Mouse (Mus musculus) embryo, embryonic 10 days (tissue): Measurements from ENCODE around the gene Gadd45g.
A peak's percentile ranks its signal among the peaks of the same experiment; 100 is the strongest.

Experiments
- DNase-seq: peaks from one replicate; pipeline ENCODE4 v3.0.0-alpha.2; 2015; ENCODE audit warnings: low spot score

Gene Gadd45g

DNA sequence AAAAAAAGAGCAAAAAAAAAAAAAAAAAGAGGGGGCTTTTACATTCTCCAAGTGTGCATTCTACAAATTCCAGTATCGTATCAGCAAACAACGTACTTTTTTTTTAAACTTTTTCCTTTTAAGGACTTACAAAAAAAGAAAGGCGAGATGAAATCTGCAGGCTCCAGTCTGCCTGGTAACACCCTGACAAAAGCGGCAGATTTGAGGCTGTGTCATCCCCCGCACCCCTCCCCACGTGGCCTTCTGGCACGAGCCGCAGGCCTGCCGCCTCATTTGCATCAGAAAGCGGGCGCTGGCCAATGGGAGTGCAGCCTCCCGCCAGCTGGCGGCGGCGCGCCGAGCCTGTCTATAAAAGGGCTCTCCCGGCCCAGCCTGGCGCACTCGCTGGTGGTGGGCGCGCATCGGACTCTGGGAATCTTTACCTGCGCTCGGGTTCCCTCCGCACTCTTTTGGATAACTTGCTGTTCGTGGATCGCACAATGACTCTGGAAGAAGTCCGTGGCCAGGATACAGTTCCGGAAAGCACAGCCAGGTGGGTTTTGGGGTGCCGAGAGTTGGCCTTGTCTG, at the start of gene Gadd45g:
TSS of gene Gadd45g (plus strand) at position 378 of the 567 bp plus-strand sequence.
- DNase-seq: peak; percentile 96

DNA sequence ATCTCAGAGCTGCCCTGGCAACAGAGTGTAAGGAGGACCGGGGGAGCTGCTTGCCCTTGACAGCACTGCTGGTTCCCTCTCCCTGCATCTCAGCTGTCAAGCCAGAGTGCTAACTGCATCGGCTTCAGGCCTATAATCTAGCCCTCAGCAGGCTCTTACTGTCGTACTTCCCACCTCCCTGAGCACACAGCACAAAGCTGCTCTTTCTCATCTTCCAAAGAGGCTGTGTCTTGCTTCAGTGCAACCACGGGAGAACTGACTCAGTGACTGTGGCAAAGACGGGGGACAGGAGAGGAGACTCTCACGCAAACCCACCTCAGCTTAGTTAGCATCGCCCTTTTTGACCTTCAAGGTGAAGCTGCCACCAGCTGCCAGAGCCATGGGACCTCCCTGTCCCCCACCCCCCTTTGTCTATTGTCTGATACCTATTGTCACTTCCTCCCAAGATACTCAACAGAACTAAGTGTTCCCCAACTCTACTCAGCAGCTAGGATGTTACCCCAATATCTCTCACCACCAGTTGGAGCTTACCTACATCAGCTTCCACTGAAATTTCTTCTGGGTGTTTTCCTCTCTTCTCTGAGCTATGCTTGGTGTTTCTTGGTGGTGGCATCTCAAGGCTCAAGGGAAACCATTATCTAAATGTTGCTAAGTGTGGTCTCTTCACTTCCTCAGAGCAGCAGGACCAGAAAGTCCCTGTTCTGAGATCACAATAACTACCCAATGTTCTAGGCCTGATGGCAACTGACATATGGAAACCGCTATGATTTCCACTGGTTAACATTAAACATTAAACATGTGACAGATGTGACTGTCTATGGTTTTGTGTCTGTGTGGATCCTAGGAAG, 48.4 kb upstream of the Gadd45g start:
- DNase-seq: no peak

DNA sequence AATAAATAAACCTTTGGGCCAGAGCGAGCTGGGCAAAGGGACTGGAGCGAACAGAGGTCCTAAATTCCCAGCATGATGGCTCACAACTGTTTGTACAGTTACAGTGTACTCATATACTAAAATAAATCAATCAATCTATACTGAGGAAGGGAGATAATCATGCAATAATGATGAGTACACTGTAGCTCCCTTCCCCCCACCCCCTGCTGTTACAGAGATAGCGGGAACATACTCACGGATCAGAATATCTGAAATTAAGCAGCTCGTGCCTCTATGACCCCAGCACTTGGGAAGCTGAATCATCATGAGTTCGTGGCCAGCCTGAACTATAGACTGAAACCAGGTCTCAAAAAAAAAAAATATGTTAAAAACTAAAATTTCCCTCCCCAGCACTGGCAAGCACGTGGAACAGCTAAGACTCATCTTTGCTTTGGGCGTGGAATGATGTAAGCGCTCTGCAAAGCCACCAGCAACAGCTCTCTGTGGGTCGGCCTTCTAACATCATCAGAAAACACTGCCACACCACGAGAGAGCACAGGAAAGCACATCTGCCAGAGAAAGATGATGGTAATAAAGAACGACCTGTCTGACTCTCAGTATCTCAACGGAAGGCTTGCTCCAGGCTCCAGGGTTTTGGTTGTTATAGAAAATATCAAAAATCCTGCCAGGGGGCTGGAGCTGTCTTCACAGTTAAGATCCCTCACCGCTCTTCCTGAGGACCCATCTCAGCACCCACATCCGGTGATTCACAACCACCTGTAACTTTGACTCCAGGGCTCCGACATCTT, 46.5 kb upstream of the Gadd45g start:
- no peak for DNase-seq

DNA sequence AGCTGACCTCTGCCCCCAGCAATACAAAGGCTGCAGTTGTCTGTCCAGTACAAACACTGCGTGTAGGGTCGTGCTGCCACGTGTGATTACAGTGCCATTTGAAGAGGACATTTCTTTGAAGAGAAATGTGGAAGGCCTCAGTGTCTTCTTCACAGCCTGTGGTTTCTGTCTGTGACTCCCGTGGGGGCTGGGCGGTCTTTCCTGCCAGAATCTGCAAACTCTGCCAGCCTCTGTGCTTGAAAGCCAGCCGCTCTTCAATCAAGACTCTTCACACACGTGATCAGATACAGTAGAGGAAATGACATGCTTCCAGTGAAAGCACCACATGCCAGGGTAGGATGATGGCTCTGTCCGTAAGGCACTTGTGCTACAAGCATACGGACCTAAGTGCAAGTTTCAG, 45.6 kb upstream of the Gadd45g start:
- no peak for DNase-seq

DNA sequence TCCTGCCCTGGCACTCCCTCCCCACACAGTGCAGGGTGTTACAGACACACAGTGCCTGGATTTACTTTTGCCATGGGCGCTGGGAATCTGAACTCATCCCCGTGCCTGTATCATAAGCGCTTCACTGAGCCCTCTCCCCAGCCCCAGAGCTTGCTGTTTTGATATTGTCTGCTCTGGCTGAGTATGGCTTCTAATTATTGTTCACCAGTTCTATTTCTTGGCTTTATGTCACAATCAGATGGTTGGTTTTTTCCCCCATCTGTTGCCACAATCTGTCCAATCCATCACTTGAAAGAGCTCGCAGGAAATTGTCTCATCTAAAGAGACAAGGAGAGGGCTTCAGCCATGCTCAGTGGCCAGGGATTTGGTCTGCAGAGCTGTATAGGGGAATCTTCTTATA, 40.8 kb upstream of the Gadd45g start:
- no peak for DNase-seq

DNA sequence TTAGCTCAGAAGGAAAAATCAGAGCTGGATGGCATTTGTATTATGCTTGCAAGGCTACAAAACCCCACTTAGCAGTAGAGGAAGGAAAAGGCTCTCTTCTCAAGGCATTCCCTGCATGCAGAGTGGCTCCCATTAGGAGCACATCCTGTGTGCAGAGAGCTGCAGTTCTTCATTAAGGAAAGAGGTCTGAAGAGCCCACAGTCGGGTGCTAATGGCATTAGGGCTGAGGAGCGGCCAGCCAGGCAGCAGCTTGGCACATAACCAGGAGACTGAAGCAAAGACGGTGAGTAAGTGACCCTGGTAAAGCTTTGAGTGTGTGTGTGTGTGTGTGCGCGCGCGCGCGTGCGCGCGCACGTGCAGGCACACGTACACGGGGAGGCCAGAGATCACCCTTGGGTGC, 40.3 kb upstream of the Gadd45g start:
- no peak for DNase-seq

DNA sequence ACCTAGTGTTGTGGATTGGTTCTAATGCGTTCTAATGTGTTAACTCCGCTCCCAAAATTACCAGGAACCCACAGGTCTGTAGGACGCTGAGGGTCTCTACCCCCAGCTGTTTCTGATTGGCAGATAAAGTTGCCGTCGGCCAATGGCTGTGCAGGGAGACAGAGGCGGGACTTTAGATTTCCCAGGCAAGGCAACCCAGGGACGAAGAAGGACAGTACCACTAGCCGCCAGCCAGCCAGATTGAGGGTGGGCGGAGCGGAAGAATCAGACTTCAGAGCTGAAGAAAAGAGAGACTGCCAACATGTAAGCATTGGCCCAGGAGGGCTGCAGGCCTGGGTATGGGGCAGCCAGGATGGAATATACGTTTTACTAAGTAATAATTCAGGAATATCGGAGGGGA, 38.3 kb upstream of the Gadd45g start:
- DNase-seq: peak; percentile 68

DNA sequence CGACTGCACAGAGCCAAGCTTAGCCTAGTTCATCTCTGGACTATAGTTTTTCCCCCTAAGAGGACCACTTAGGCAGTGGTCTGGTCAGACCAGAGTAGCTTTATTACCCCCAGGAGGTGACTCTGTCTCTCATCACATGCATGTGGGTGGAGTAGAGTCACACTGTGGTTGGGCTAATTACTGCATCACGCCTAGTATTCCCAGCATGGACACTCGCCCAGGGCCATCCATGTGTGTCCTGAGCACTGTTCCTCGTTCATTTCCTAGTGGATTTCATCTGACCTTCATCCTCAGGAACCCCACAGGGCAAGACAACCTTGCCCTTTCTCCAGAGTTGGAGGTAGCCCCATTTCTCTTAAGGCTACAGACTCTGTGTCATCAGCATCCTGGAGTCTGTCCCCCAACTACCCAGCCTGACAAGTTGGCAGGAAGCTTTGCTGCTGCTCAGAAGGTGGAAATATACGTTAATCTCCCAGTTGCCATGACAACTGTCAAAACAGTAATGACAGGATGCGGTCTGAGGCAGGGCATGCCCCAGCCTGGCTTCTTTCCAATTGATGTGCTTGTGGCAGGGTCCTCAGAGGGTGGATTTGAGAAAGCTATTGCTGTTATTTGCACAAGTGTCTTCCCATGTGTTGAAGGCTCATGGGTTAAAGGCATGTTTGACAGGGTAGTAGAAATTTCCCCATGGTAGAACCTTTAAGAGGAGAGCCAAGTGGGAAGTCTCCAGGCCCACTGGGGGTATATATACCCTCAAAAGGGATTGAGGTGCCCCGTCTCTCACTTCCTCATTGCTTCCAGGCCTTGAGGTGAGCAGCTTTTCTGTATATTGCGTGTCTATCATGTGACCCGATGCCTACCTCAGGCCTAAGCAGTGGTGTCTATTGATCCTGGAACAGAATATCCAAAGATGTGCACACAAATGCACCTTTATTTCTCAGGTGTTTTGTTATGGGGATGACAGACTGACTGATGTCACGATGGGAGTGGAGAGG, 32.6 kb upstream of the Gadd45g start:
- peak; percentile 72 for DNase-seq

DNA sequence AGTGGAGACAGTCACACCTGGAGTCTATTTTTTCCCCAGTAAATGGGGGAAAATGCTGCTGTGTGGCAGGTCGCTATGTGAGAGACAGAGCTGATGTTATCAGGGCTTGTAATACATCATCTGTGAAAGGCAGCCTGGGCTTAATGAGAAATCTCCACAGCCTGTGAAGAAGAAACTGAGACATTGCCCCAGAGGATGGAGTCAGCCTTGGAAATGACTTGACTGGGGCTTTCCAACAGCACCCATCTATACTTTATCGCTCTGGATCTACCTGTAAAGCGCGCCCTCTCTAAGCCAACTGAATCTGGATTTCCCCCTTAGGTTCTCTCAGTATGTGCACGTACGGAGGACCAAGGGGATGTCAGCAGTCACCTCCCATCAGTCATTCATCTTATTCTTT, 31.8 kb upstream of the Gadd45g start:
- no peak for DNase-seq

DNA sequence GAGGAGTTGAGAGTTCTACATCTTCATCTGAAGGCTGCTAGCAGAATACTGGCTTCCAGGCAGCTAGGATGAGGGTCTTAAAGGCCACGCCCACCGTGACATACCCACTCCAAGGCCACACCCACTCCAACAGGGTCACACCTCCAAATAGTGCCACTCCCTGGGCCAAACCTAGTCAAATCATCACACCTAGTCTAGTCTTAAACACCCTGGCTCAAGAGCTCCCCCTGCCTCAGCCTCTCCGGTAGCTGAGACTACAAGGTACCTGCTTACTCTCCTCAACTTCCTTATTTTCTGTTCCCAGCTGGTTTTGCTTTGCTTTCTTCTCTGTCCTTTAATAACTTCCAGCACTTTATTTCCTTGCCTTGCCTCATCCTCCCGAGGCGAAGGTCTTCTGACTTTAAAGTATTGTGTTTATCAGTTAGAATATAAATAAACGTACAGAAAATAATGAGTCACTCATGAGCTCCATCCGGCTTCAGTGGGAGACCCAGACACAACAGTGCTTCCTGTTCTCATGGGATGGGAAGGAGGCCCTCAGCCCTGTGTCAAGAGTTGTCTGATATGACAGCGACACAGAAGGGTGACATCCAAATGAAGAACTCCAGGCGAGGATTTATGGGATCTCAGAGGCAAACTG, 30.5 kb upstream of the Gadd45g start:
- DNase-seq: no peak

DNA sequence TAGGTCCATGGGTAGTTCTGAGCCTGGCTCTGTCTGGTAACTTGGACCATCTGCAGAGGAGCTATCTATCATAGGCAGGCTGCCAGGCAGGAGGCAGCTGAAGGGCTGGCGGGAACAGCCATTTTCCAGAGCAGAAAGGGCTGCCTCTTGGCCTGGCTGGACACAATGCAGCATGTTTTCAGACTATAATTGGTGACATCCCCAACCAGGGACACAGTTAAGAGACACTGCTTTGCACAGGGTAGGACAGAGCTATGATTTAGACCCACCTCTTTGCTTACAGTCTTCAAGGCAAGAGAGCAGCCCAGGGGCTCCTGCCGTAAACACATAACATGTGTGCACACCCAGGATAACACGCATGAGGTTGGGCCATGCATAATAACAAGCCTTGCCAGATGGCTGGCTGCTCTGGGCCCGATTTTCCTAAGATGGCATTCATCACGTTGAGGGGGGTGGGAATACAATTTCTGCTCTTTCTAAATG, 29.9 kb upstream of the Gadd45g start:
- no peak for DNase-seq

DNA sequence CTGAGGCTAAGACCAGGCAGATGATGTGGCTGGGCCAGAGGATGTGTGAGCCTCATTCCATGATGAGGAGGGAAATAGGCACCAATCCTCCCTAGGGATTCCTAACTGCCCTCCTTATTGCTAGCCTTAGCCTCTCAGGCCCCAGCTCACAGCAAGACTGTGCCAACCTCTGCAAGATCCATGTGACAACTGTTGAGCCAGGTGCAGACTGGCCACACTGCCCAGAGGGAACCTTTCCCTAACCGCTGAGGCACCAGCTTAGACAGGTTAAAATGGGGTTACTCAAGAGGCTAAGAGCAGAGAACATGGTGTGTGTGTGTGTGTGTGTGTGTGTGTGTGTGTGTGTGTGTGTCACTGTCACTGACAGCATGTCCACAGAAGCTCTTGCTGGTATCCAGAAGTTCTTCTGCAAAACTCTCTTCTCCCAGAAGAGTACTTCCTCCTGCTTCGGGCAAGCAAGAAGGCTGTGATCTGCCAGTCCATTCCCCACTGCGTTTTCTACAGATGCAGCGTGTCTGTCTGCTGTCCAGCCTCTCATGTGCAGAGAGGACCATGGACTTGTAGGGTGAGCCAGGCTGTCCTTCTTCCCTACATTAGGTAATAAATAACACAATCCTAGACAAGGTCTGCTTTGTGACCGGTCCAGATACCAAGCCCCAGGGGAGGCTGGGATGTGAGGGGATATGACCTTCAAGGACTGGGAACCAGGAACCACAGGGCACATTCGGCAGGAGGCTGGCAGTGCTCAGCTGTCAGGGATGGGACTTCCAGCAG, 28.1 kb upstream of the Gadd45g start:
- no peak for DNase-seq

DNA sequence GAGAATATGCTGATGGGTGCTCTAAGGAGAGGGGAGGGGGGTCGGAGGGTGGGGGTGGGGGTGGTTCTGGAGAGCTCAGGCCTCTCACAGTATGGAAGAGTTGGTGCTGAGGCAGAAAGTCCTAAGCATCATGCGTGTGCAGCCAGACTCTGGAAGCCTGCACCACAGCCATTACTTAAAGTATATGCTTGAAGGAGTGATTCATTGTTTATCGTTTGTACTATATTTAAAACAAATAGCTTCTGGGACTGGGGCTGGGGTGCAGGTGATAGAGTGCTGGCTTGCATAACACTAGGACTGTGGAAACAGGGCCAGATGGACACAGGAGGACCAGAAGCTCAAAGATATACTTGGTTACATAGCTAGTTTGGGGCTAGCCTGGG, 27.5 kb upstream of the Gadd45g start:
- no peak for DNase-seq

DNA sequence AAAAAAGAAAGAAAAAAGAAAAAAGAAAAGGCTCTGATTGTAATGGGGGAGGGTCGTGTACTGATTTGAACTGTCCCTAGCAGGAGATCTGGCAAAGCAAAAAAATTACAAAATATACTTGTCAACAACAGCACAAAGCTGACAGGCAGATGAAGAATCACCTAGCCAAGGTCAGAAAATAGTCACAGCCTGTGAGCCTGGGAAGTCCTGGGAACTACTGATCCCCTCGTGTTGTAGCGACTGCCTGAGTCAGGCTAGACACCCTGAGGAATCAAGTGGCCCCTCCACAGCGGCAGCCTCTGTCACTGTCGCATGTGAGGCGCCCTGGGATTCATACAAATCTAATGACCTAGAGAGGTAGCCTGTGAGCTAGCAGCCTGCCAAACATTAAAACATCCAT, 27.1 kb upstream of the Gadd45g start:
- DNase-seq: no peak

DNA sequence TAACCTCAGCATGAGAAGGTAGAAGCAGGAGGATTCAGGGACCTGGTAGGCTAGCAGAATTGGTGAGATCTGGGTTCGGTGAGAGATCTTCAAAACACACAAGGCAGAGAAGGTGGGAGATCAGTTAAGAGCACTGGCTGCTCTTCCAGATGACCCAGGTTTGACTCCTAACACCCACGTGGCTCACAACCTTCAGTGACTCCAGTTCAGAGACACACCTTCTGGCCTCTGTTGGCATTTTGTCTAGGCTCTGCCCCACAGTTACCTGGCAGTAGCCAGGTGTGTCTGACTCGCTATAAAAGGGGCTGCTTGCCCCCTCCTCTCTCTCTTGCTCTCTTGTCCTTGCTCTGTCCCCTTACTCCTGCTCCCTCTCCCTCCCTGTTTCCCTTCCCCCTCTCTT, 24.5 kb upstream of the Gadd45g start:
- DNase-seq: no peak

DNA sequence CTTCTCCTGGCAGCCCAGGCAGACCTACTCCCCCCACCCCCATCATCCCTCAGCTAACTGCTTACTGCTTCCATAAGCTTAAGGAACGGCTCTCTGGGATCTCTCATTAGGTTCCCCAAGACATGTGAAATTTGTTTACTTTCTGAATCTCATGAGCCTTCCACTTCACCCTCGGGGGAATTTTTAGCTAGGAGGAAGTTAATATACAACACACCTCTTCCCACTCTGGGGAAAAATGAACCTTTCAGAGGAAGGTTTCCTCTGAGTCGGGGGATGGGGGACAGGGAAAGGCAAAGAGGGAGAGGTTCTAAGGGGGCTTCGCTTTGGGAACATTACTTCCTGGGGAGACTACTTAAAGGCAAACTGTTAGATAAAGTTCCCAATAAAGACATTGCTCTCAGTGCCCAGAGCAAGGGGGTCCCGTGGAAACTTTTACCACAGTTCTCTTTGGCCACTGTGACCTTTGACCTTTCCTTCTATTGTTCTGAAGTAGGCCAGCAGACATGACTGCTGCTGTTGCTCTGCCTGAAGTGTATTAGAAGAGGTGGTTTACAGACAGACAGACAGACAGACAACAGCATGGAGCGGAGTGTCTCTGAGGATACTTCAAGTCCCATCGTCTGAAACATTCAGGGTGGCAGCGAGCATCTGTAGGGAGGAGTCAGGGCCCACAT, 22.5 kb upstream of the Gadd45g start:
- DNase-seq: peak; percentile 45

DNA sequence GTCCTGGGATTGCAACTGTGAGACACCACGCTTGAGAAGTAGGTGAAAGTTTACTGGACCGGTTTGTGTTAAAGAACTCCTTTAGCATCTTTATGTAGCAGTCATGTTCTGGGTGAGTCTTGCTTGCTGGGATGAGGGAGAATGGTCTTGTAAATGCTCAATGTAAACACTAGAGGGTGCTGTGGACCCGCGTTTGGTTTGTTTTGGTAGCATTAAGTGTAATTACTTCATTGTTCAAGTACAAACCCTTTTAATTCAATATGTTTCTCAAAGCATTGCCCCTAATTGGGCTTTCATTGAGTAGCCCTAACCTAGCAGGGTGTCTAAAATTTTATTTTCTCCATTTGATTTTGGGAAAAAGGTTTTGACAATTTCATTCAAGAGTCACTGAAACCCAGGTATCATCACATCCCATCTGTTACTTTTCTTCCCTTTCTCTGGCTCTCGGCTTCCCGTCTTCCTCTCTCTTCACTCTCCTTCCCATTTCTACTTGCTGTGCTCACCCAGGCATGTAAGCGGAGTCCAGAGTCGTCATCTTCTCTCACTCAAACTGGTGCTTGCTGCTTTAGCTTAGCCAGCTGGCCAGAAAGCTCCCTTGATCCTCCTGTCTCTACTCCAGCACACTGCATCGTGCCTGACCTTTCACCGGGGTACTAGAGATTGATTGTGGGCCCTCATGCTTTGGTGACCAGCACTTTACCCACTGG, 15.6 kb upstream of the Gadd45g start:
- DNase-seq: peak; percentile 70

DNA sequence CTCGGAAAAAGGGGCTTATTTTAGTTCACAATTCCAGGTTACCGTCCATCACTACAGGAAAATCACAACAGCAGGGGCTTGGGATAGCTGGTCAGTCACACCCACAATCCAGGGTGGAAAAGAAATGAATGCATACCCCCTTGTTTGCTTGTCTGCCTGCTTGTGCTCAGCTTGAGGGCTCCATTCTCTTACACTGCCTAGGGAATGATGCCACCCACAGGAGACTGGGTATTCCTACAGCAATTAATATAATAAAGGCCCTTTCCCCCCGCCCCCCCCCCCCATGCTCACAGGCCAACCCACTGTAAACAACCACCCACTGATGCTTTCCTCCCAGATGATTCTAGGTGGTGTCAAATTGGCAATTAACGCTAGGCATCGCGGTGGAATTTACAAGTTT, 14.0 kb upstream of the Gadd45g start:
- DNase-seq: no peak

DNA sequence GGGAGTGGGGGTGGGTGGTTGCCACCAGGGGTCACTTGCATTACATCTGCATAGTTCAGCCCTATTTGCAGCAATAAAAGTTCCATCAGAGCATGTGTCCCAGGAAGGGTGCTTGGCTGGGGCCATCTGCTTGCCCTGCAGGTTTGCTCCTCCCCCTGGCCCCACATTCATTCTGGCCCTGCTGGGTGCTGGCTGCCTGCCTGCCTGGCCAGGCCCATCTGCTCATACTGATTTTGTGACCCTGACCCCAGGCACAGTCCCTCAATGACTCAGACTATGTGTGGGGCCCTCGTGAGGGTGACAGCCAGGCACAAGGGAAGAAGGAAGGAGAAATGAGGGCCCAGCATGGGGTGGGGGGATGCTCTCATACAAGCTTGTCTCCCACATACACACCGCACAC, 12.9 kb upstream of the Gadd45g start:
- peak; percentile 49 for DNase-seq
